Mouse (Mus musculus) CH12.LX (cell line): ENCODE data around the gene Creb1. TPM values are rescaled to one million over a fixed set of nuclear protein-coding genes. Genes with fewer than 3 reads are reported as not detected.

ENCODE experiments used
- DNase-seq: peaks from one replicate; pipeline ENCODE4 v3.0.0-alpha.2; 2013; ENCODE audit errors: extremely low read depth
- H3K27ac ChIP-seq: 2 replicates; pipeline ENCODE4 v1.5.1; 2012; ENCODE audit warnings: low read depth, mild to moderate bottlenecking, control low read depth, moderate library complexity; ENCODE audit not compliant: insufficient read depth
- H3K27me3 ChIP-seq: replicated peaks from 2 replicates; pipeline ENCODE3; 2012; ENCODE audit warnings: inconsistent platforms
- H3K36me3 ChIP-seq, 2 experiments: replicated peaks in 1 of 2; 2 replicates each; pipeline versions ENCODE3 to v1.6.1; 2012; ENCODE audit warnings: inconsistent platforms in 1 of 2, low read length in 1 of 2, mild to moderate bottlenecking in 1 of 2, mixed read lengths in 1 of 2, moderate library complexity in 1 of 2; ENCODE audit not compliant: control insufficient read depth in 1 of 2, insufficient read depth in 1 of 2
- H3K4me1 ChIP-seq, 2 experiments: 2 replicates each; pipeline ENCODE4 v1.6.1; 2012; ENCODE audit warnings: inconsistent platforms in 1 of 2, moderate library complexity in 1 of 2; ENCODE audit not compliant: insufficient read depth in 2 of 2, control insufficient read depth in 1 of 2
- H3K4me2 ChIP-seq: 2 replicates; pipeline ENCODE4 v1.6.1; 2012; ENCODE audit warnings: low read depth, mild to moderate bottlenecking, control low read depth; ENCODE audit not compliant: poor library complexity, insufficient read depth, severe bottlenecking
- H3K4me3 ChIP-seq, 3 experiments: fragments of 150-350 bp in 1 of 3; sonication (generic) in 1 of 3; replicated peaks in 1 of 3; 2 replicates each; pipeline versions ENCODE3 to v1.5.1; 2011 to 2012; ENCODE audit warnings: low read depth in 2 of 3, low read length in 2 of 3, mild to moderate bottlenecking in 2 of 3, moderate library complexity in 2 of 3, control low read depth in 1 of 3, improper control_type of control experiment in 1 of 3, inconsistent platforms in 1 of 3, mixed read lengths in 1 of 3; ENCODE audit not compliant: poor library complexity in 1 of 3
- H3K79me2 ChIP-seq: replicated peaks from 2 replicates; pipeline ENCODE4 v1.6.1; 2012; ENCODE audit warnings: mild to moderate bottlenecking, moderate library complexity; ENCODE audit not compliant: control insufficient read depth, poor library complexity, insufficient read depth, severe bottlenecking; ENCODE audit errors: extremely low read depth
- H3K9ac ChIP-seq: 2 replicates; pipeline ENCODE4 v1.6.1; 2012; ENCODE audit warnings: low read depth, mild to moderate bottlenecking, control low read depth, moderate library complexity; ENCODE audit not compliant: insufficient read depth
- H3K9me3 ChIP-seq: replicated peaks from 2 replicates; pipeline ENCODE3; 2012; ENCODE audit warnings: low read length, inconsistent platforms, mixed read lengths
- BHLHE40 ChIP-seq: IDR thresholded peaks from 2 replicates; pipeline ENCODE4 v1.6.1; 2011; ENCODE audit warnings: mild to moderate bottlenecking, low read depth, low read length, improper control_type of control experiment
- CHD1 ChIP-seq: IDR thresholded peaks from 2 replicates; pipeline ENCODE4 v1.6.1; 2012; ENCODE audit warnings: low read depth, low read length, improper control_type of control experiment, inconsistent platforms
- CTCF ChIP-seq, 2 experiments: IDR thresholded peaks in 1 of 2; conservative IDR thresholded peaks in 1 of 2; 2 replicates each; pipeline ENCODE4 v1.5.1; 2011 to 2012; ENCODE audit warnings: low read depth in 2 of 2, low read length in 2 of 2, improper control_type of control experiment in 1 of 2, inconsistent platforms in 1 of 2, mild to moderate bottlenecking in 1 of 2, moderate library complexity in 1 of 2
- ELF1 ChIP-seq: IDR thresholded peaks from 2 replicates; pipeline ENCODE4 v1.6.1; 2014; ENCODE audit warnings: low read depth, mild to moderate bottlenecking, inconsistent platforms, low read length, improper control_type of control experiment
- EP300 ChIP-seq: IDR thresholded peaks from 2 replicates; pipeline ENCODE4 v1.6.1; 2011; ENCODE audit warnings: low read length, improper control_type of control experiment
- ETS1 ChIP-seq: conservative IDR thresholded peaks from 2 replicates; pipeline ENCODE4 v1.6.1; 2012; ENCODE audit warnings: low read depth, mild to moderate bottlenecking, inconsistent platforms, low read length, improper control_type of control experiment, moderate library complexity
- GABPA ChIP-seq: IDR thresholded peaks from 2 replicates; pipeline ENCODE4 v1.6.1; 2012; ENCODE audit warnings: low read depth, low read length, improper control_type of control experiment, inconsistent platforms; ENCODE audit not compliant: insufficient replicate concordance
- IRF4 ChIP-seq: IDR thresholded peaks from 2 replicates; pipeline ENCODE4 v1.6.1; 2014; ENCODE audit warnings: low read depth, mild to moderate bottlenecking, inconsistent platforms, low read length, improper control_type of control experiment
- JUN ChIP-seq: IDR thresholded peaks from 2 replicates; pipeline ENCODE4 v1.6.1; 2011; ENCODE audit warnings: low read depth, mild to moderate bottlenecking, low read length, improper control_type of control experiment, moderate library complexity; ENCODE audit not compliant: insufficient read depth
- JUND ChIP-seq: conservative IDR thresholded peaks from 2 replicates; pipeline ENCODE4 v1.6.1; 2011; ENCODE audit warnings: low read depth, low read length, improper control_type of control experiment
- KAT2A ChIP-seq: IDR thresholded peaks from 2 replicates; pipeline ENCODE4 v1.6.1; 2012; ENCODE audit warnings: low read length, improper control_type of control experiment, inconsistent platforms; ENCODE audit not compliant: insufficient replicate concordance
- MAZ ChIP-seq: IDR thresholded peaks from 2 replicates; pipeline ENCODE4 v1.6.1; 2012; ENCODE audit warnings: low read depth, mild to moderate bottlenecking, inconsistent platforms, low read length, improper control_type of control experiment, moderate library complexity
- MXI1 ChIP-seq: IDR thresholded peaks from 2 replicates; pipeline ENCODE4 v1.6.1; 2011; ENCODE audit warnings: mild to moderate bottlenecking, low read depth, low read length, improper control_type of control experiment
- RAD21 ChIP-seq: IDR thresholded peaks from 2 replicates; pipeline ENCODE4 v1.6.1; 2011; ENCODE audit warnings: low read depth, mild to moderate bottlenecking, low read length, improper control_type of control experiment, moderate library complexity
- RCOR1 ChIP-seq: conservative IDR thresholded peaks from 2 replicates; pipeline ENCODE4 v1.6.1; 2012; ENCODE audit warnings: low read depth, mild to moderate bottlenecking, inconsistent platforms, low read length, improper control_type of control experiment
- SIN3A ChIP-seq: IDR thresholded peaks from 2 replicates; pipeline ENCODE4 v1.6.1; 2012; ENCODE audit warnings: low read length, improper control_type of control experiment, inconsistent platforms
- TCF12 ChIP-seq: IDR thresholded peaks from 2 replicates; pipeline ENCODE4 v1.6.1; 2014; ENCODE audit warnings: low read depth, mild to moderate bottlenecking, inconsistent platforms, low read length, improper control_type of control experiment
- UBTF ChIP-seq: IDR thresholded peaks from 2 replicates; pipeline ENCODE4 v1.6.1; 2012; ENCODE audit warnings: low read depth, mild to moderate bottlenecking, inconsistent platforms, low read length, improper control_type of control experiment, moderate library complexity
- USF1 ChIP-seq: IDR thresholded peaks from 2 replicates; pipeline ENCODE4 v1.6.1; 2014; ENCODE audit warnings: low read depth, mild to moderate bottlenecking, inconsistent platforms, low read length, improper control_type of control experiment
- ZC3H11A ChIP-seq: IDR thresholded peaks from 2 replicates; pipeline ENCODE4 v1.6.1; 2012; ENCODE audit warnings: low read depth, mild to moderate bottlenecking, inconsistent platforms, low read length, improper control_type of control experiment
- dilution Hi-C: fragments of 300-500 bp; cut with MboI; formaldehyde crosslinking; loops from 2 replicates; pipeline ENCODE4 v1.14.3; 2020; ENCODE audit warnings: low sequenced_read_pairs; ENCODE audit not compliant: extremely low pct_unique_long_range_greater_than_20kb, extremely low pct_ligation_motif_present
- in situ Hi-C: fragments of 300-500 bp; cut with MboI; formaldehyde crosslinking; loops from 3 replicates; pipeline ENCODE4 v1.14.3; 2019; ENCODE audit warnings: low sequenced_read_pairs, low pct_ligation_motif_present, low pct_unique_long_range_greater_than_20kb, mixed read lengths
- polyA plus RNA-seq: library from polyadenylated mRNA; unstranded; fragments of >175 nt; gene quantifications from 2 replicates; pipeline ENCODE4 v1.2.1, GENCODE M21; 2012; ENCODE audit warnings: low read depth; ENCODE audit not compliant: insufficient read length
- total RNA-seq, 2 experiments: library from RNA; depleted of rRNA; stranded (reverse); fragments of 300-350 nt in 1 of 2; fragments of >200 nt in 1 of 2; gene quantifications; 2 replicates each; pipeline ENCODE4 v1.2.3; 2012 to 2014

The Creb1 gene
- total and polyA plus RNA-seq, 3 experiments, result 21.0 to 42.8 (median 24.2) TPM

- Histone ChIP-seq H3K4me3 (no peak overlapping the region), H3K9me3 (no peaks in the 10 kb centered on the region), H3K27me3 (no peaks in the 10 kb centered on the region), H3K9ac (no peak overlapping the region), H3K36me3 (peaks cover 22 to 67% of the 10 kb centered on the region in 2 experiments), H3K4me1 (no peaks in the 10 kb centered on the region), H3K27ac (no peak overlapping the region), H3K4me2 (no peak overlapping the region), H3K79me2 (no peaks in the 10 kb centered on the region)
- in situ Hi-C loops, result no loop called here
- no peak for TF ChIP-seq SIN3A
- TF ChIP-seq ZC3H11A, result no peak
- no peak for TF ChIP-seq CHD1
- no peak for TF ChIP-seq TCF12
- no peak for TF ChIP-seq CTCF (conservative IDR thresholded peaks at IDR 0.05 in 1 of 2, IDR thresholded peaks at IDR 0.05 in 1 of 2; ENCODE audit: low read depth in 2 of 2, low read length in 2 of 2)
- TF ChIP-seq RAD21, result no peak
- no peak for TF ChIP-seq EP300
- no peak for TF ChIP-seq JUND
- no peak for TF ChIP-seq JUN
- no peak for TF ChIP-seq KAT2A
- no peak for TF ChIP-seq RCOR1
- TF ChIP-seq ELF1, result no peak
- no peak for TF ChIP-seq USF1
- TF ChIP-seq BHLHE40, result no peak
- no peak for TF ChIP-seq IRF4
- TF ChIP-seq UBTF, result no peak
- dilution Hi-C loops, result no loop called here
- no peak for DNase-seq
These were observed 35.8 kb downstream of the Creb1 start for GRCm38 (mm10) chr1:64568206-64568605.

- Histone ChIP-seq H3K4me3 (no peak overlapping the region), H3K27ac (no peak overlapping the region), H3K79me2 (no peaks in the 10 kb centered on the region), H3K4me2 (no peak overlapping the region), H3K9me3 (no peaks in the 10 kb centered on the region), H3K9ac (no peak overlapping the region), H3K36me3 (peaks cover 38 to 66% of the 10 kb centered on the region in 2 experiments), H3K4me1 (peaks cover 0 to 2% of the 10 kb centered on the region in 2 experiments; a peak in 1 of 4 replicates), H3K27me3 (no peaks in the 10 kb centered on the region)
- dilution Hi-C loops, result no loop called here
- in situ Hi-C loops, result no loop called here
- TF ChIP-seq ETS1, result no peak
- no peak for TF ChIP-seq EP300
- TF ChIP-seq MXI1, result no peak
- TF ChIP-seq KAT2A, result no peak
- no peak for TF ChIP-seq GABPA
- no peak for TF ChIP-seq MAZ
- DNase-seq, result no peak
These were observed 43.6 kb downstream of the Creb1 start for GRCm38 (mm10) chr1:64576022-64576421.
